Mouse (Mus musculus): ENCODE results near the gene Slc26a3. TPM values are rescaled to one million over a fixed set of nuclear protein-coding genes. Genes with fewer than 3 reads are reported as not detected.

Slc26a3 gene
- polyA plus RNA-seq, 1 experiment from 2014 or later: not detected

DNA sequence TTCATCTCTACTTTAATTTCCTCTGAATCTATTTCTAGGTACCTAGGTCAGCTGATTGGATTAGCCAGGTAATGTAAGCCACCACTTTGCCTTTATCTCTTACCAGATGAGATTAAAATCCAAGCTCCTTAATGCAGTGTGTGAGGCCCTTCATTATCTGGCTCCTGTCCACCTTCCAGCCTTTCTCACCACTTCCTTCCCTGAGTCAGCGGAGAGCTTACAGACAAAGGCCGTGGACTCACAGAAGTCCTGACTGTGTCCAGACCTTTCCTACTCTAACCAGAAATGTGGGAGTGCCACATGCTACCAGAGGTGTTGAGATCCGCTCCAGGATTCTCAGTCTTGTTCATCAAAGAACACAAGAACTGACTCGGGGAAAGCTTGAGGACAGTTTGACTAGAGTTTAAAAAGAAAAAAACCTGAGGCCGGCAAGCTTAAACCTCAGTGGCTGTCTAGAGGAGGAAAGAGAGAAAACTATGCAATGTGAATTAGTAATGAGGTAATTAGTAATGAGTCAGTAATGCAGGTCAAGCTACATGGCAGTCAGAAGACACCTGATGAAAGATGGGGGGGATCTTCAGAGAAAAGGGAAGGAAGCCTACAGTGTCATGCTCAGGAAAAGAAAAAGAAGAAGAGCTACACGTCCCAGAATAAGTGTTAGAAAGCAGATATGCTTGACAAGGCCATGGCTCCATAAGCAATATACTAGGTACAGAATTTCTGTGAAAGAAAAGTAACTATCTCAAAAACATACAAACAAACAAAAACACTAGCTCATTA, 123.2 kb downstream of the Slc26a3 start:
- WGBS (ENCODE audit: missing documents): 27% methylated on average over 6 of the region's 6 CpGs
- H3K79me2 ChIP-seq (ENCODE audit: inconsistent target): no peaks in the 10 kb centered on the region
- no peaks in the 10 kb centered on the region for H3K36me3 ChIP-seq (ENCODE audit: inconsistent target)
- no peak overlapping the region for H3K4me3 ChIP-seq (ENCODE audit: inconsistent target)
- no peak overlapping the region for H3K27ac ChIP-seq

DNA sequence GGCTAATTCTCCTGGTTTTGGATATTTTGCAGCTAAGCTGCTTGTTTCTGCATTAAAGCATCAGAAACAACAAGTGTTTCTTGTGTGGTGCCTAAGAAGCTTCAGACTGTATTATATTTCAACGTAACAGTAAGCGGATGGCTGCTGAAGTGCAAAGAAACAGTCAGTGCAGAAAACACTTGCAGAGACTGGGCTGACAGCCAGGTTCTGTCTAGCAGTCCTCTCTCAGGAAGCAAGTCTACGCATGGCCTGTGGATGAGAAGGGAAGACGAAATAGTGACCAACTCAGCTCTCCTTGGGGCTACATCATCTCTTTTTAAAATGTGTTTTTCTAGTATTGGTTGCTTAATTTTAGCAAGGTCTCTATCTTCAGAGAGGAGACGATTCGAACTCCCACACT, 129.4 kb downstream of the Slc26a3 start:
- Histone ChIP-seq H3K27ac (no peak overlapping the region), H3K79me2 (ENCODE audit: inconsistent target) (no peaks in the 10 kb centered on the region), H3K36me3 (ENCODE audit: inconsistent target) (no peaks in the 10 kb centered on the region), H3K4me3 (ENCODE audit: inconsistent target) (no peak overlapping the region)
- WGBS (ENCODE audit: missing documents): 70% methylated on average over 6 of the region's 6 CpGs

DNA sequence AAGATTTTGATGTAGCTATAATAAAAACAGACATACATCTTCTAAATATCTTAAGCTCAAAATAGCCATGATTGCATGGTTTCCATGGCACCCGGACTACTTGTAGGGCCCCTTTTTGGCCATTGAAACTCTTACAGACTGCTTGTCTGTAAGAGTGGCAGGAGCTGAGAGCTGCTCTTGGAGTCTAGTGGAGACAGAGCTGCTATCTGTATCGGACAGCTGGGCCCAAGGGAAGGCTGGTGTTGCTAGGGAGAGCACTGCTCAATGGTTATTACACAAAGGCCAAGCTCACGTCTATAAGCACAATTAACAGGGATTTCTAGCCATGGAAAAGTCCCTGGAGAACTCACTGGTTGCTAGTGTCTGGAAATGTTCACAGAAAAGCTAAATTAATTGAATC, 130.7 kb downstream of the Slc26a3 start:
- Histone ChIP-seq H3K27ac (no peak overlapping the region), H3K36me3 (ENCODE audit: inconsistent target) (no peaks in the 10 kb centered on the region), H3K4me3 (ENCODE audit: inconsistent target) (no peak overlapping the region), H3K79me2 (ENCODE audit: inconsistent target) (no peaks in the 10 kb centered on the region)
- WGBS (ENCODE audit: missing documents): 93% methylated on average over 3 of the region's 3 CpGs

Other genes starting within 250 kb of the Slc26a3 start
- gene Gm6993, start 150.1 kb upstream of the Slc26a3 start, polyA plus RNA-seq (2018): not detected in 3 replicates
- 0.01 to 0.11 TPM in 2 of 3 replicates, not detected in the other for gene Lamb1, start 125.6 kb upstream of the Slc26a3 start, polyA plus RNA-seq (2018)
- 62.2 to 102 TPM (median 81.6 TPM) in 3 replicates for gene Dld, start 39.4 kb upstream of the Slc26a3 start, polyA plus RNA-seq (2018)
- 10.6 to 23.4 TPM (median 11.5 TPM) in 3 replicates for gene Cbll1, start 108.7 kb downstream of the Slc26a3 start, polyA plus RNA-seq (2018)
- gene Slc26a4, start 169.1 kb downstream of the Slc26a3 start, polyA plus RNA-seq (2018): not detected in 3 replicates
- 38.4 to 85.4 TPM (median 50.6 TPM) in 3 replicates for gene Bcap29, start 243.8 kb downstream of the Slc26a3 start, polyA plus RNA-seq (2018)

Measured in macrophage (primary cell).